Mouse (Mus musculus): Measurements from ENCODE around the gene Sec62. TPM values are rescaled to one million over a fixed set of nuclear protein-coding genes. Genes with fewer than 3 reads are reported as not detected.
A peak's percentile ranks its signal among the peaks of the same experiment; 100 is the strongest.

Gene Sec62
- 12.7 and 12.9 TPM in 2 replicates for polyA plus RNA-seq (2012; rRNA removed)

- under 1% methylated on average over 62 of the region's 62 CpGs for WGBS
- peak; percentile 93 for DNase-seq
- no peaks in the 10 kb centered on the region for H3K27me3 ChIP-seq (ENCODE audit: control insufficient read depth, insufficient read depth, low read length)
- H3K4me3 ChIP-seq (ENCODE audit: control insufficient read depth, insufficient read depth, low read length) = peak within 1 kb of the TSS; percentile 94
- TF ChIP-seq POLR2A (IDR thresholded peaks at IDR 0.05; ENCODE audit: control insufficient read depth, extremely low read depth, insufficient read depth, low read length, poor library complexity) (peak; percentile 89), CTCF (IDR thresholded peaks at IDR 0.05; ENCODE audit: borderline replicate concordance, control insufficient read depth, extremely low read depth, insufficient read depth, low read length, poor library complexity) (no peak)
- H3K4me1 ChIP-seq (replicated peaks; ENCODE audit: control insufficient read depth, insufficient read depth, low read length) = peaks cover 3% of the 10 kb centered on the region; the same call in 1 of the 2 replicates
- H3K27ac ChIP-seq (ENCODE audit: control insufficient read depth, insufficient read depth, low read length) = peak within 1 kb of the TSS; percentile 62
- H3K36me3 ChIP-seq (ENCODE audit: control insufficient read depth, insufficient read depth, low read length) = no peaks in the 10 kb centered on the region
Measured at GRCm38 (mm10) chr3:30792737-30793402, at the start of gene Sec62. Gene Sec62 (plus strand): TSS chr3:30792875.

- DNase-seq = no peak
- Histone ChIP-seq H3K27ac (ENCODE audit: control insufficient read depth, insufficient read depth, low read length) (no peak overlapping the region), H3K27me3 (ENCODE audit: control insufficient read depth, insufficient read depth, low read length) (no peaks in the 10 kb centered on the region), H3K36me3 (ENCODE audit: control insufficient read depth, insufficient read depth, low read length) (no peaks in the 10 kb centered on the region), H3K4me3 (ENCODE audit: control insufficient read depth, insufficient read depth, low read length) (no peak overlapping the region), H3K4me1 (replicated peaks; ENCODE audit: control insufficient read depth, insufficient read depth, low read length) (no peaks in the 10 kb centered on the region)
- no peak for TF ChIP-seq POLR2A (IDR thresholded peaks at IDR 0.05; ENCODE audit: control insufficient read depth, extremely low read depth, insufficient read depth, low read length, poor library complexity)
- TF ChIP-seq CTCF (IDR thresholded peaks at IDR 0.05; ENCODE audit: borderline replicate concordance, control insufficient read depth, extremely low read depth, insufficient read depth, low read length, poor library complexity) = no peak
- WGBS = 96% methylated on average over 7 of the region's 7 CpGs
Measured at GRCm38 (mm10) chr3:30742891-30743290, 49.8 kb upstream of the Sec62 start.

DNA sequence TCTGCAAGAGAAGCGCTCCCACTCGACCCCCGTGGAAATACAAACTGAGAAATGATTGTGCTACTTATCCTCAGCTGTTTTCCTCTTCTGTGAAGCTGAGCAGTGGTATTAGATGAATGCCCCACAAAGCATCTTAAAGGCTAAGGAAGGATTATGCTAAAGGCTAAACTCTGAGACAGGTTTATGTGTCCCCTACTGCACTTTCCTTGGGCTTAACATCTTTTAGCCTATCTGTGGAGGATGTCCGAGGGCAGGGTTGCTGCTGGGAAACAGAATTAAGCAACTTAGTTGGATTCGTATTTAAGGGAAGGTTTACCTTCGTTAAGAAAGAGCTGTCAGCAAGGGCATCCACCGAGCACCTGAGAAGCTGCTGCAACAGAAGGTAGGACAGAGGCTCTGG lies 46.7 kb upstream of the Sec62 start, which contains the start of gene Samd7:
TSS of gene Samd7 (plus strand) at position 288 of the 400 bp plus-strand sequence.
- Histone ChIP-seq H3K4me3 (ENCODE audit: control insufficient read depth, insufficient read depth, low read length) (no peak within 1 kb of the TSS), H3K36me3 (ENCODE audit: control insufficient read depth, insufficient read depth, low read length) (no peaks in the 10 kb centered on the region), H3K27ac (ENCODE audit: control insufficient read depth, insufficient read depth, low read length) (no peak within 1 kb of the TSS), H3K27me3 (ENCODE audit: control insufficient read depth, insufficient read depth, low read length) (no peaks in the 10 kb centered on the region), H3K4me1 (replicated peaks; ENCODE audit: control insufficient read depth, insufficient read depth, low read length) (no peaks in the 10 kb centered on the region)
- no peak for TF ChIP-seq POLR2A (IDR thresholded peaks at IDR 0.05; ENCODE audit: control insufficient read depth, extremely low read depth, insufficient read depth, low read length, poor library complexity)
- TF ChIP-seq CTCF (IDR thresholded peaks at IDR 0.05; ENCODE audit: borderline replicate concordance, control insufficient read depth, extremely low read depth, insufficient read depth, low read length, poor library complexity) = no peak
- 82% methylated on average over 7 of the region's 7 CpGs for WGBS
- DNase-seq = no peak

DNA sequence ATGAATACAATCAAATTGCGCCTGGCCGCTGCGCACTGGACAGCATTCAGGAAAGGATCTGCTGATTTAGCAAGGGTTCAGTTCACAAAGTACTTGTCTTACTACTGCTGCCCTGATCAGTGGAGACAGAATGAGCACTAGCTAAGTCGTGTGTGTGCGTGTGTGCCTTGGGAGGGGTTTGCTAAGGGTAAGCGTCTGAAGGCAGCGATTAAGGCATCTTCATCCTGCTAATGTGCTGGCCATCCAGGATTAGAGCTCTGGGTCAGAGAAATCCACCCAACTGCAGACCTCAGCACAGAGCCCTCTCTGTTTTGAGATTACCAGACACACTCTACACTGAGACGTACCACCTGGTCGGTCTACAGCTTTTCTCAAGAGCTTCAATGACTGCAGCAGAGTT lies 44.4 kb upstream of the Sec62 start:
- WGBS = 96% methylated on average over 9 of the region's 9 CpGs
- TF ChIP-seq POLR2A (IDR thresholded peaks at IDR 0.05; ENCODE audit: control insufficient read depth, extremely low read depth, insufficient read depth, low read length, poor library complexity) = no peak
- no peak for TF ChIP-seq CTCF (IDR thresholded peaks at IDR 0.05; ENCODE audit: borderline replicate concordance, control insufficient read depth, extremely low read depth, insufficient read depth, low read length, poor library complexity)

DNA sequence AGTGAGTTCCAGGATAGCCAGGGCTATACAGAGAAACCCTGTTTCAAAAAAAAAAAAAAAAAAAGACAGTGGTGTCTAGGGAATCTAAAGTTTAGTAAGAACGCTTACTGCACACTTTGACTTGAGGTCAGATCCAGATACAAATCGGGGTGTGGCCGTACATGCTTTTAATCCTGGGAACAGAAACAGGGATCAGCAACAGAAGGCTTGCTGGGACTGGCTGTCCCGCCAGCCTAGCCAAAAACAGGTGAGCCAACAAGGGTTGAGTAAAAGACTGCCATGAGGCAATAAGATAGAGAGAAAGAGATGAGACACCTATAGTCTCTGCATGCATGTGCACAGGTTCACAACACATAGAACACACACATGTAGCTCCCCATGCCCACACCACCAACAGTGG lies 38.0 kb upstream of the Sec62 start:
- H3K4me1 ChIP-seq (replicated peaks; ENCODE audit: control insufficient read depth, insufficient read depth, low read length) = no peaks in the 10 kb centered on the region
- H3K27ac ChIP-seq (ENCODE audit: control insufficient read depth, insufficient read depth, low read length) = no peak overlapping the region
- no peak for TF ChIP-seq CTCF (IDR thresholded peaks at IDR 0.05; ENCODE audit: borderline replicate concordance, control insufficient read depth, extremely low read depth, insufficient read depth, low read length, poor library complexity)
- TF ChIP-seq POLR2A (IDR thresholded peaks at IDR 0.05; ENCODE audit: control insufficient read depth, extremely low read depth, insufficient read depth, low read length, poor library complexity) = no peak
- WGBS = 97% methylated on average over 4 of the region's 4 CpGs
- H3K4me3 ChIP-seq (ENCODE audit: control insufficient read depth, insufficient read depth, low read length) = no peak overlapping the region
- DNase-seq = no peak
- no peaks in the 10 kb centered on the region for H3K27me3 ChIP-seq (ENCODE audit: control insufficient read depth, insufficient read depth, low read length)
- H3K36me3 ChIP-seq (ENCODE audit: control insufficient read depth, insufficient read depth, low read length) = no peaks in the 10 kb centered on the region

More for the DNA sequence above, 44.4 kb upstream of the Sec62 start:
- Histone ChIP-seq H3K4me1 (replicated peaks; ENCODE audit: control insufficient read depth, insufficient read depth, low read length) (no peaks in the 10 kb centered on the region), H3K36me3 (ENCODE audit: control insufficient read depth, insufficient read depth, low read length) (no peaks in the 10 kb centered on the region), H3K27ac (ENCODE audit: control insufficient read depth, insufficient read depth, low read length) (no peak overlapping the region), H3K27me3 (ENCODE audit: control insufficient read depth, insufficient read depth, low read length) (no peaks in the 10 kb centered on the region), H3K4me3 (ENCODE audit: control insufficient read depth, insufficient read depth, low read length) (no peak overlapping the region)
- DNase-seq = no peak

- Histone ChIP-seq H3K4me1 (replicated peaks; ENCODE audit: control insufficient read depth, insufficient read depth, low read length) (no peaks in the 10 kb centered on the region), H3K36me3 (ENCODE audit: control insufficient read depth, insufficient read depth, low read length) (no peaks in the 10 kb centered on the region), H3K27me3 (ENCODE audit: control insufficient read depth, insufficient read depth, low read length) (no peaks in the 10 kb centered on the region), H3K4me3 (ENCODE audit: control insufficient read depth, insufficient read depth, low read length) (no peak overlapping the region), H3K27ac (ENCODE audit: control insufficient read depth, insufficient read depth, low read length) (no peak overlapping the region)
- TF ChIP-seq CTCF (IDR thresholded peaks at IDR 0.05; ENCODE audit: borderline replicate concordance, control insufficient read depth, extremely low read depth, insufficient read depth, low read length, poor library complexity) (no peak), POLR2A (IDR thresholded peaks at IDR 0.05; ENCODE audit: control insufficient read depth, extremely low read depth, insufficient read depth, low read length, poor library complexity) (no peak)
- WGBS = 22% methylated on average over 4 of the region's 4 CpGs
- no peak for DNase-seq
Measured at GRCm38 (mm10) chr3:30764877-30765276, 27.8 kb upstream of the Sec62 start.
